Mouse (Mus musculus) forebrain, embryonic 16.5 days (tissue): Measurements from ENCODE around the gene Lrrc10b. TPM values are rescaled to one million over a fixed set of nuclear protein-coding genes. Genes with fewer than 3 reads are reported as not detected.

Source experiments
- ATAC-seq: fragments of 200-750 bp; cut with Nextera tagmentation; 2 replicates; pipeline ENCODE4 v1.8.0; 2017; ENCODE audit warnings: mild to moderate bottlenecking, moderate library complexity
- H3K27ac ChIP-seq: fragments of 300-500 bp; sonication (generic); 2 replicates; pipeline ENCODE4 v1.5.1; 2014; ENCODE audit warnings: low read length, control low read depth
- H3K27me3 ChIP-seq: fragments of 300-500 bp; sonication (generic); replicated peaks from 2 replicates; pipeline ENCODE4 v1.6.1; 2014; ENCODE audit warnings: low read length; ENCODE audit not compliant: control insufficient read depth, insufficient read depth
- H3K36me3 ChIP-seq: fragments of 300-500 bp; sonication (generic); 2 replicates; pipeline ENCODE4 v1.6.1; 2014; ENCODE audit not compliant: control insufficient read depth, insufficient read depth
- H3K4me1 ChIP-seq: fragments of 300-500 bp; sonication (generic); replicated peaks from 2 replicates; pipeline ENCODE4 v1.6.1; 2014; ENCODE audit warnings: low read length; ENCODE audit not compliant: control insufficient read depth, insufficient read depth
- H3K4me2 ChIP-seq: fragments of 300-500 bp; sonication (generic); 2 replicates; pipeline ENCODE4 v1.6.1; 2014; ENCODE audit warnings: mild to moderate bottlenecking, low read length, control low read depth
- H3K4me3 ChIP-seq: fragments of 300-500 bp; sonication (generic); replicated peaks from 2 replicates; pipeline ENCODE4 v1.5.1; 2014; ENCODE audit warnings: mild to moderate bottlenecking, low read length, control low read depth
- H3K9ac ChIP-seq: fragments of 300-500 bp; sonication (generic); replicated peaks from 2 replicates; pipeline ENCODE4 v1.6.1; 2014; ENCODE audit warnings: low read depth, low read length, control low read depth
- H3K9me3 ChIP-seq: fragments of 300-500 bp; sonication (generic); 2 replicates; pipeline ENCODE4 v1.6.1; 2016; ENCODE audit warnings: low read length; ENCODE audit not compliant: control insufficient read depth
- WGBS: fragments of 180-500 bp; shearing (Covaris S2); extraction: QIAGEN DNeasy Blood & Tissue Kit; methylation state at CpG from one replicate; pipeline ENCODE4 v1.1.7; 2014; 5-methylcytosine and 5-hydroxymethylcytosine counted together
- polyA plus RNA-seq: library from polyadenylated mRNA; unstranded; fragments of >200 nt; fragmentation: Nextera tagmentation; extraction: Ambion mirVana; gene quantifications from 2 replicates; pipeline ENCODE4 v1.2.1, GENCODE M21; 2015

The Lrrc10b gene
- polyA plus RNA-seq, 1 experiment from 2014 or later: 0.99 TPM

GRCm38 (mm10) chr19:10433225-10433624, 24.0 kb downstream of the Lrrc10b start:
- no peaks in the 10 kb centered on the region for H3K27me3 ChIP-seq
- H3K4me1 ChIP-seq: peaks cover 10% of the 10 kb centered on the region
- H3K4me2 ChIP-seq: no peak overlapping the region
- no peak overlapping the region for H3K4me3 ChIP-seq
- no peak overlapping the region for H3K9ac ChIP-seq
- WGBS: 87% methylated on average over 7 of the region's 7 CpGs
- no peaks in the 10 kb centered on the region for H3K9me3 ChIP-seq
- H3K36me3 ChIP-seq: no peaks in the 10 kb centered on the region
- no peak for ATAC-seq
- no peak overlapping the region for H3K27ac ChIP-seq

GRCm38 (mm10) chr19:10431841-10432240, 25.4 kb downstream of the Lrrc10b start:
- WGBS: 22% methylated on average over 4 of the region's 4 CpGs
- Histone ChIP-seq H3K27me3 (no peaks in the 10 kb centered on the region), H3K4me3 (no peak overlapping the region), H3K9ac (no peak overlapping the region), H3K27ac (no peak overlapping the region), H3K9me3 (no peaks in the 10 kb centered on the region), H3K4me1 (peaks cover 10% of the 10 kb centered on the region), H3K36me3 (no peaks in the 10 kb centered on the region), H3K4me2 (no peak overlapping the region)
- ATAC-seq: peak; percentile 35; the same call in 1 of the 2 replicates

GRCm38 (mm10) chr19:10431410-10431809, 25.9 kb downstream of the Lrrc10b start:
- no peak overlapping the region for H3K9ac ChIP-seq
- no peak overlapping the region for H3K4me3 ChIP-seq
- no peak overlapping the region for H3K4me2 ChIP-seq
- H3K27ac ChIP-seq: no peak overlapping the region
- 69% methylated on average over 3 of the region's 3 CpGs for WGBS
- no peaks in the 10 kb centered on the region for H3K9me3 ChIP-seq
- peaks cover 10% of the 10 kb centered on the region for H3K4me1 ChIP-seq
- H3K27me3 ChIP-seq: no peaks in the 10 kb centered on the region
- ATAC-seq: no peak
- H3K36me3 ChIP-seq: no peaks in the 10 kb centered on the region

GRCm38 (mm10) chr19:10429371-10429770, 27.9 kb downstream of the Lrrc10b start:
- 82% methylated on average over 8 of the region's 8 CpGs for WGBS
- no peaks in the 10 kb centered on the region for H3K27me3 ChIP-seq
- H3K9ac ChIP-seq: no peak overlapping the region
- no peak overlapping the region for H3K4me3 ChIP-seq
- no peak overlapping the region for H3K4me2 ChIP-seq
- no peak for ATAC-seq
- H3K9me3 ChIP-seq: no peaks in the 10 kb centered on the region
- H3K27ac ChIP-seq: no peak overlapping the region
- H3K36me3 ChIP-seq: no peaks in the 10 kb centered on the region
- peaks cover 10% of the 10 kb centered on the region for H3K4me1 ChIP-seq

GRCm38 (mm10) chr19:10427431-10427830, 29.8 kb downstream of the Lrrc10b start:
- H3K36me3 ChIP-seq: no peaks in the 10 kb centered on the region
- H3K4me2 ChIP-seq: no peak overlapping the region
- no peak overlapping the region for H3K9ac ChIP-seq
- no peak overlapping the region for H3K4me3 ChIP-seq
- no peaks in the 10 kb centered on the region for H3K27me3 ChIP-seq
- no peak overlapping the region for H3K27ac ChIP-seq
- H3K9me3 ChIP-seq: no peaks in the 10 kb centered on the region
- WGBS: 81% methylated on average over 9 of the region's 9 CpGs
- ATAC-seq: no peak
- H3K4me1 ChIP-seq: peaks cover 10% of the 10 kb centered on the region; the same call in 1 of the 2 replicates

GRCm38 (mm10) chr19:10426793-10427192, 30.5 kb downstream of the Lrrc10b start:
- ATAC-seq: no peak
- H3K9ac ChIP-seq: no peak overlapping the region
- no peaks in the 10 kb centered on the region for H3K27me3 ChIP-seq
- no peaks in the 10 kb centered on the region for H3K9me3 ChIP-seq
- H3K36me3 ChIP-seq: no peaks in the 10 kb centered on the region
- no peak overlapping the region for H3K4me3 ChIP-seq
- peaks cover 8% of the 10 kb centered on the region; the same call in 1 of the 2 replicates for H3K4me1 ChIP-seq
- WGBS: 48% methylated on average over 6 of the region's 6 CpGs
- H3K27ac ChIP-seq: no peak overlapping the region
- no peak overlapping the region for H3K4me2 ChIP-seq

GRCm38 (mm10) chr19:10426312-10426711, 31.0 kb downstream of the Lrrc10b start:
- H3K4me1 ChIP-seq: peaks cover 5% of the 10 kb centered on the region; the same call in 1 of the 2 replicates
- no peaks in the 10 kb centered on the region for H3K9me3 ChIP-seq

GRCm38 (mm10) chr19:10425484-10426270, 31.6 kb downstream of the Lrrc10b start:
- Histone ChIP-seq H3K9me3 (no peaks in the 10 kb centered on the region), H3K4me2 (no peak overlapping the region), H3K36me3 (no peaks in the 10 kb centered on the region), H3K27ac (no peak overlapping the region), H3K9ac (no peak overlapping the region), H3K4me3 (no peak overlapping the region), H3K4me1 (peaks cover 5% of the 10 kb centered on the region; the same call in 1 of the 2 replicates), H3K27me3 (no peaks in the 10 kb centered on the region)
- WGBS: 59% methylated on average over 13 of the region's 13 CpGs
- no peak for ATAC-seq

More at GRCm38 (mm10) chr19:10426312-10426711, 31.0 kb downstream of the Lrrc10b start:
- H3K9ac ChIP-seq: no peak overlapping the region
- ATAC-seq: no peak
- WGBS: 39% methylated on average over 25 of the region's 25 CpGs
- no peaks in the 10 kb centered on the region for H3K36me3 ChIP-seq
- no peak overlapping the region for H3K4me2 ChIP-seq
- H3K27me3 ChIP-seq: no peaks in the 10 kb centered on the region
- H3K4me3 ChIP-seq: no peak overlapping the region
- no peak overlapping the region for H3K27ac ChIP-seq

GRCm38 (mm10) chr19:10424751-10425150, 32.5 kb downstream of the Lrrc10b start:
- Histone ChIP-seq H3K4me2 (no peak overlapping the region), H3K27ac (no peak overlapping the region), H3K36me3 (no peaks in the 10 kb centered on the region), H3K27me3 (no peaks in the 10 kb centered on the region), H3K9me3 (no peaks in the 10 kb centered on the region), H3K4me3 (no peak overlapping the region), H3K9ac (no peak overlapping the region), H3K4me1 (peaks cover 5% of the 10 kb centered on the region; the same call in 1 of the 2 replicates)
- 45% methylated on average over 1 of the region's 1 CpGs for WGBS
- ATAC-seq: no peak
